Mouse (Mus musculus): ENCODE measurements around the gene Hrh2.

The Hrh2 gene

DNA sequence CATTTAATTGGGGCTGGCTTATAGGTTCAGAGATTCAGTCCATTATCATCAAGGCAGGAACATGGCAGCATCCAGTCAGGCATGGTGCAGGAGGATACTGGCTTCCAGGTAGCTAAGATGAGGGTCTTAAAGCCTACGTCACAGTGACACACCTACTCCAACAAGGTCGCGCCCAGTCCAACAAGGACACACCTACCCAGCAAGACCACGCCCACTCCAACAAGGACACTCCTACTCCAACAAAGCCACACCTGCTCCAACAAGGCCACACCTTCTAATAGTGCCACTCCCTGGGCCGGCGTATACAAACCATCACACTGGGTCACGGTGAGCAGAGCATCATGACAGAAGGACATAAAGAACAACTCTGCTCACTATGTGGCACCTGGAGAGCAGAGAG lies 80.1 kb downstream of the Hrh2 start:
- DNase-seq = no peak

GRCm38 (mm10) chr13:54277406-54277805 lies 85.5 kb downstream of the Hrh2 start:
- no peak for DNase-seq

- no peak for DNase-seq
Observed at GRCm38 (mm10) chr13:54280366-54280765, 88.4 kb downstream of the Hrh2 start.

GRCm38 (mm10) chr13:54281149-54281548 lies 89.2 kb downstream of the Hrh2 start:
- no peak for DNase-seq

GRCm38 (mm10) chr13:54281623-54282022 lies 89.7 kb downstream of the Hrh2 start:
- no peak for DNase-seq

DNA sequence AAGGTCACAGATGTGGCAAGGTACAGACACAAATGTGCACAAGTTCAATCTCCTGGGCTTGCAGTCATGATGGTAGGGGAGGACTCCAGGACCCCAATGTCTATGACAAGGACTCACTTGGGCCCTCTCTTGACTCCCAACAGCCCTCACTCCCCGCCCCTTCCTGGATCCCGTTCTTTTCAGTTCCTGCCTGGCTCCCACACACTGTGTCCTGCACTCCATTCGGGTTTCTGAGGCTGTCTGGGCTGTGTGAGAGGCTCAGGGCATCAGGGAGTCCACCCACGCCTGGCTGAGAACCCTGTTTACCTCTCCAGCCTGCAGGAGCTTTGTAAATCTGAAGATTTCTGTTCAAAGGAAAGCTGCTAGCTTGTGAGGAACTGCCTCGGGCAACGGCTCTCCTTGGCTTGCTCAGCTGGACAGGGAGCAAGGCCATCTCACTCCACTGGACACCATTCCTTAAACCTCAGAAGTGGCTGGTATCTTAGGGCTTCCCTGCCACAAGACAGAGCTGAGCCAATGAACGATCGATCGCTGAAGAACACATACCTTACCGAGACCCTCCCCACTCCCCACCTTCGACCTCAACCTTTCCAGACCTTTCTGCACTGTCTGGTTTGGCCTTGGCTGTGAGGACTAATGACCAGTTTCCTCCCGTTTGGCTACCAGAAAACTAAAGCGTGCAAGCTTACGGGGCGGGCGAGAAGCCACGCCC lies 90.4 kb downstream of the Hrh2 start:
- DNase-seq = no peak

- DNase-seq = no peak
Observed at GRCm38 (mm10) chr13:54282861-54283206, 90.9 kb downstream of the Hrh2 start.

Measured in thymus, postnatal 25 days (tissue).